Mouse (Mus musculus) forebrain, embryonic 15.5 days (tissue): ENCODE measurements around the gene Dusp1. TPM values are rescaled to one million over a fixed set of nuclear protein-coding genes. Genes with fewer than 3 reads are reported as not detected.
A peak's percentile ranks its signal among the peaks of the same experiment; 100 is the strongest.

Experiments
- ATAC-seq: fragments of 200-750 bp; cut with Nextera tagmentation; replicated peaks from 2 replicates; pipeline ENCODE4 v1.8.0; 2017; ENCODE audit warnings: mild to moderate bottlenecking, moderate TSS enrichment, moderate library complexity
- H3K27ac ChIP-seq: fragments of 300-500 bp; sonication (generic); replicated peaks from 2 replicates; pipeline ENCODE4 v1.5.1; 2015; ENCODE audit warnings: mild to moderate bottlenecking, inconsistent platforms
- H3K27me3 ChIP-seq: fragments of 300-500 bp; sonication (generic); 2 replicates; pipeline ENCODE4 v1.6.1; 2015; ENCODE audit warnings: inconsistent platforms
- H3K36me3 ChIP-seq: fragments of 300-500 bp; sonication (generic); 2 replicates; pipeline ENCODE4 v1.6.1; 2015; ENCODE audit warnings: mild to moderate bottlenecking, inconsistent platforms
- H3K4me1 ChIP-seq: fragments of 300-500 bp; sonication (generic); 2 replicates; pipeline ENCODE4 v1.6.1; 2015; ENCODE audit warnings: inconsistent platforms
- H3K4me2 ChIP-seq: fragments of 300-500 bp; sonication (generic); replicated peaks from 2 replicates; pipeline ENCODE4 v1.6.1; 2015; ENCODE audit warnings: mild to moderate bottlenecking, inconsistent platforms
- H3K4me3 ChIP-seq: fragments of 300-500 bp; sonication (generic); 2 replicates; pipeline ENCODE4 v1.5.1; 2015; ENCODE audit warnings: mild to moderate bottlenecking, inconsistent platforms
- H3K9ac ChIP-seq: fragments of 300-500 bp; sonication (generic); replicated peaks from 2 replicates; pipeline ENCODE4 v1.6.1; 2015; ENCODE audit warnings: mild to moderate bottlenecking, inconsistent platforms
- H3K9me3 ChIP-seq: fragments of 300-500 bp; sonication (generic); 2 replicates; pipeline ENCODE4 v1.6.1; 2016; ENCODE audit warnings: inconsistent platforms
- WGBS: fragments of 180-500 bp; shearing (Covaris S2); methylation state at CpG from one replicate; pipeline ENCODE4 v1.1.7; 2015; ENCODE audit warnings: mixed read lengths; 5-methylcytosine and 5-hydroxymethylcytosine counted together
- polyA plus RNA-seq: library from polyadenylated mRNA; unstranded; fragments of >200 nt; fragmentation: Nextera tagmentation; extraction: Ambion mirVana; gene quantifications from 2 replicates; pipeline ENCODE4 v1.2.1, GENCODE M21; 2015

Dusp1 gene
- polyA plus RNA-seq, 1 experiment from 2014 or later, result 46.3 TPM

- no peak overlapping the region for H3K27ac ChIP-seq
- H3K4me3 ChIP-seq, result no peak overlapping the region
- no peak overlapping the region for H3K4me2 ChIP-seq
- no peak for ATAC-seq
- peaks cover 19% of the 10 kb centered on the region for H3K4me1 ChIP-seq
- H3K9ac ChIP-seq, result no peak overlapping the region
- H3K27me3 ChIP-seq, result no peaks in the 10 kb centered on the region
- no peaks in the 10 kb centered on the region for H3K9me3 ChIP-seq
- 98% methylated on average over 9 of the region's 9 CpGs for WGBS
- H3K36me3 ChIP-seq, result no peaks in the 10 kb centered on the region
These were observed 21.1 kb upstream of the Dusp1 start for GRCm38 (mm10) chr17:26583056-26583455.

DNA sequence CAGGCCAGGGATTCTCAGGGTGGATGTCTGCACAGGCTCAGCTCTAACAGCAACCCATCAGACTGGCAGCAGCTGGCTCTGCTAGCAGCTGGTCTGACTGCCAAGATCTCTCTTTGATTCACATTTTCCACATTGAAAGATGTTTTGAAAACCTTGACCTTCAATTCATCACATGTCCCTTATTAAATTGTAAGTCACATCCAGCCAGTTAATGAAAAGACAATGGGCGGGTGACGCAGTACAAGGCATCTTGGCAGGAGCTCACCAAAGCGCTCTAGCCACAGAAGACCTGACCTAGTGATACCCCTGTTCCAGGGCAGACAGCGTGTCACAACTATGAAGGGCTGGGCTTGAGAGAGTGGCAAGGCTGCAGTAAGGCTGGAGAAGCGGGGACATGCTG is 20.4 kb upstream of the Dusp1 start:
- ATAC-seq, result no peak
- Histone ChIP-seq H3K4me2 (no peak overlapping the region), H3K27me3 (no peaks in the 10 kb centered on the region), H3K36me3 (0 out of 2 replicates have a peak, but pooled peaks cover 3% of the 10 kb centered on the region), H3K9me3 (no peaks in the 10 kb centered on the region), H3K27ac (no peak overlapping the region; the same call in 1 of the 2 replicates), H3K4me1 (peaks cover 19% of the 10 kb centered on the region), H3K9ac (no peak overlapping the region), H3K4me3 (no peak overlapping the region)
- 74% methylated on average over 5 of the region's 5 CpGs for WGBS

DNA sequence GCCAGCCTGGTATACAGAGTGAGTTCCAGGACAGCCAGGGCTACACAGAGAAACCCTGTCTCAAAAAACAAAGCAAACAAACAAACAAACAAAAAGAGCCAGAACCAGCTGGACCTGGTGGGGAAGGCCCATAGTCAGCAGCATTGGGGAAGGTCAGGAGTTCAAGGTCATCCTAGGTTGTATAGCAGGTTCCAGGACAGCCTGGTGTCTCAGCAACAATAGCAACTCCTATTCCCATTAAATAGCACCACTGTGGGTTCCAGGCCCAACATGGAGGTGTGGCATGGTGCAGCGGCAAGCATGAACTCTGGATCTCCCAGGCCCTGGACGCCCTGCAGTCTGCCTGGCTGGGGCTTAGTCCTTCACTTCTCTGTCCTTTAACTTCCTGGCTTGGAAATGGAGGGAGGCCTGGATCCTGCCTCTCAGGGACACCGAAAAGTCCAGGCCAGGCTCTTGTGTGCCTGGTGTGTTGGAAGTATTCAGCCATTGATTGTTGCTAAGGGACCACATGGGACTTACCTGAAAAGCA is 19.0 kb upstream of the Dusp1 start:
- WGBS, result 95% methylated on average over 3 of the region's 3 CpGs
- Histone ChIP-seq H3K27me3 (no peaks in the 10 kb centered on the region), H3K9me3 (no peaks in the 10 kb centered on the region), H3K4me2 (no peak overlapping the region), H3K36me3 (0 out of 2 replicates have a peak, but pooled peaks cover 3% of the 10 kb centered on the region), H3K4me1 (peaks cover 23% of the 10 kb centered on the region), H3K27ac (no peak overlapping the region), H3K4me3 (no peak overlapping the region), H3K9ac (no peak overlapping the region)
- no peak for ATAC-seq

GRCm38 (mm10) chr17:26579396-26579795 is 17.5 kb upstream of the Dusp1 start:
- no peaks in the 10 kb centered on the region for H3K27me3 ChIP-seq
- no peak overlapping the region for H3K27ac ChIP-seq
- peaks cover 27% of the 10 kb centered on the region for H3K4me1 ChIP-seq
- no peaks in the 10 kb centered on the region for H3K9me3 ChIP-seq
- no peak overlapping the region for H3K4me3 ChIP-seq
- ATAC-seq, result no peak
- H3K9ac ChIP-seq, result no peak overlapping the region
- whole genome bisulfite sequencing, result 95% methylated on average over 6 of the region's 6 CpGs
- H3K4me2 ChIP-seq, result no peak overlapping the region
- 0 out of 2 replicates have a peak, but pooled peaks cover 3% of the 10 kb centered on the region for H3K36me3 ChIP-seq

DNA sequence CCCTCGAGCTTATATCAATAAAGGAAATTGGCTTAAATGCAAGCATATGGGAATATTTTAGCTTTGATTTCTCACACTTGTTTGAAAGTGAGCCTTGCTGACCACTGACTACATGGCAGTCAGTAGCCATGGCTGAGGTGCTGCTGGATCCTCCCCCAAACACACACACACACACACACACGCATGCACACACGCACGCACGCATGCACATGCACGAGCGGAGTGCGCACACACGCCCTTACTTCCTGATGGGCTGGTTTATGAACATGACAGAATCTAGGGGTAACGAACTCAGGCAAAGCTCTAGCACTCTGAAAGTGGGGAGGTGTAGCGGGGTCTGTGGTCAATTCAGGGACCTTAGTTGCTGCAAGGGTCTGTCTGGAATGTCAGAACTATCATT is 16.8 kb upstream of the Dusp1 start:
- H3K36me3 ChIP-seq, result 0 out of 2 replicates have a peak, but pooled peaks cover 3% of the 10 kb centered on the region
- ATAC-seq, result no peak
- peaks cover 24% of the 10 kb centered on the region for H3K4me1 ChIP-seq
- no peak overlapping the region for H3K9ac ChIP-seq
- WGBS, result 95% methylated on average over 11 of the region's 11 CpGs
- no peak overlapping the region for H3K27ac ChIP-seq
- no peak overlapping the region for H3K4me3 ChIP-seq
- no peaks in the 10 kb centered on the region for H3K9me3 ChIP-seq
- no peaks in the 10 kb centered on the region for H3K27me3 ChIP-seq
- H3K4me2 ChIP-seq, result no peak overlapping the region

GRCm38 (mm10) chr17:26578162-26578561 is 16.2 kb upstream of the Dusp1 start:
- Histone ChIP-seq H3K9ac (no peak overlapping the region), H3K4me3 (no peak overlapping the region), H3K9me3 (no peaks in the 10 kb centered on the region), H3K4me2 (no peak overlapping the region), H3K4me1 (peaks cover 25% of the 10 kb centered on the region), H3K36me3 (0 out of 2 replicates have a peak, but pooled peaks cover 3% of the 10 kb centered on the region), H3K27me3 (no peaks in the 10 kb centered on the region), H3K27ac (no peak overlapping the region)
- 90% methylated on average over 7 of the region's 7 CpGs for WGBS
- ATAC-seq, result no peak

- H3K36me3 ChIP-seq, result peaks cover 3% of the 10 kb centered on the region; the same call in 1 of the 2 replicates
- no peak for ATAC-seq
- no peak overlapping the region for H3K9ac ChIP-seq
- peaks cover 27% of the 10 kb centered on the region for H3K4me1 ChIP-seq
- no peak overlapping the region for H3K4me2 ChIP-seq
- 83% methylated on average over 11 of the region's 11 CpGs for WGBS
- H3K4me3 ChIP-seq, result no peak overlapping the region
- H3K27me3 ChIP-seq, result no peaks in the 10 kb centered on the region
- no peak overlapping the region for H3K27ac ChIP-seq
- no peaks in the 10 kb centered on the region for H3K9me3 ChIP-seq
These were observed 15.4 kb upstream of the Dusp1 start for GRCm38 (mm10) chr17:26577309-26577708.

DNA sequence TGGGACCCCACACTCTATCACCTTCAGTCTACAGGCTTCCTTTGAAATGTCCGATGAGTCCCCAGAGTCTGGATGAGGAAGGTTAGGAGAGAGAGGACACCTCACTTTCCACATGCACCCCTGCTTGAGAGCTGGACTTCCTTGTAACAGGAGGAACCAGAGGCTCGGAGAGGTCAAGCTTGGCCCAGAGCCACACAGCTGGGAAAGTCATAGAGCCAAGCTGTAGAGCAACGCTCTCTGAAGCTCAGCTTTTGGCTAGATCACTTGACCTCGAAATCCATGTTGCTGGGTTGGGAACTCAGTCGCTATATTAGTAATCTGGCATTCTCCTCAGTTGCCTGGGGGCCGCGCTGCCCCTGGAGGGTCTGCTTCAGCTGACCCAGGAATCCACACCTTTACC is 14.9 kb upstream of the Dusp1 start:
- 92% methylated on average over 7 of the region's 7 CpGs for WGBS
- no peak for ATAC-seq

DNA sequence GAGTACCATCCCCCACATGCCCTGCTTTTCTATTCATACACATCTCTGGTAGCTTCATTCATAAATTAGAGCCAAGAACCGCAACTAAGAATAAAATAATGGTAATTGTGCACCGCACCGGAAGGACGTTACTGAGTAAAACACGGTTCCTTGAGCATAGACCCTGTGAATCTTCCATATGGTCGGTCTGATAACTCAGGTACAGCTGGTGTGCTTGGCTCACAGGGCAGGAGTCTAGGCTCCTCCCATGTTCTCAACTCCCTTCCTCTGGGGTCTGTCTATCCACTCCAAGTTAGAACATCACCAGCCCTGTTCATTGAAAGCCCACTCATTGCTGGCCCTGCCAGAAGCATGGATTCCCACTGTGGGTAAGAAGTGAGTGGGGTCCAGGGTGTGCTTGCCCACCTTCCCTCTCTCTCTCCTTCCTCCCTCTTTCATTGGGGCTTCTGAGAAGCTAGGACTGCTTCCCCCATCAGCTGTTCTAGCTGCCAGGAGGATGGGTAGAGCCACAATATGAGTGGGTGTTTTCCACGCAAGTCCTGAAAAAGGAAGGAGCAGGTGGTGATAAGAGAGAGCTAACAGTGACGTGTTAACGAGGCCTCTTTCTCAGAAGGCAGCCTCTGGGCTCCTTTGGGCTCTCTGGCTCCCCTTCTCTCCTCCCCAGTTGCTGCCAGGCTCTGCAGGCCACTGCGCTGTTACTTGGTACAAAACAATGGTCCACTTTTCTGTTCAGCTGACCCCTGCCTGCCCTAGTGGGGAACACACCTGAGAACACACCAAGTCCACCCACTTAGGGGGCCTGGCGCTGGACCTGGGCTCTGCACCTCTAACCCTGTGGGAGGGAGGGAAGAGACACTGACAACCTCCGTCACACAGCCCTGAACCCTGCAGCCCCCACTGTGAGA is 14.1 kb upstream of the Dusp1 start:
- peaks cover 20% of the 10 kb centered on the region; the same call in 1 of the 2 replicates for H3K4me1 ChIP-seq
- H3K4me2 ChIP-seq, result no peak overlapping the region
- WGBS, result 69% methylated on average over 12 of the region's 12 CpGs
- 0 out of 2 replicates have a peak overlapping the region, but pooled peaks have one; percentile 3 for H3K27ac ChIP-seq
- no peaks in the 10 kb centered on the region for H3K9me3 ChIP-seq
- no peak for ATAC-seq
- no peaks in the 10 kb centered on the region for H3K27me3 ChIP-seq
- H3K36me3 ChIP-seq, result peaks cover 3% of the 10 kb centered on the region; the same call in 1 of the 2 replicates
- no peak overlapping the region for H3K4me3 ChIP-seq
- H3K9ac ChIP-seq, result no peak overlapping the region

More for the DNA sequence above, 14.9 kb upstream of the Dusp1 start:
- no peak overlapping the region for H3K9ac ChIP-seq
- peaks cover 24% of the 10 kb centered on the region for H3K4me1 ChIP-seq
- no peaks in the 10 kb centered on the region for H3K27me3 ChIP-seq
- H3K36me3 ChIP-seq, result peaks cover 3% of the 10 kb centered on the region; the same call in 1 of the 2 replicates
- no peaks in the 10 kb centered on the region for H3K9me3 ChIP-seq
- H3K27ac ChIP-seq, result no peak overlapping the region
- no peak overlapping the region for H3K4me3 ChIP-seq
- no peak overlapping the region for H3K4me2 ChIP-seq

DNA sequence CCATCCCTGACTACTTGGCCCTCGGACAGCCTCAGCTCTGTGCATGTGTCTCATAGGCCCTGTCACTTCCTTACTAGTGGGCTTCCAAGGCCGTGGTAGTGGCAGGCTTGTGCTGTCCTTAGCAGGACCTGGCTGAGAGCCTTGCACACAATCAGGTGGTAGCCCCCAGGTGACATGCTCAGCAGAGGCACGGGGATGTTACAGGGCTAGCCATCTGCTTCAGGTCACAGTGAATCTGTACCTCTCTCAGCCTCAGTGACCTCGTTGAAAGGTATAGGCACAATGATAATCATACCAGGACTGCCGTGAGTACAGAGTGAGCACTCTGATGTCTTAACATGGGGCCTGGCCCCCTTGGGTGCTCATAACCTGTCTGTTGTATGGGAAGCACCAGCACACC is 12.8 kb upstream of the Dusp1 start:
- H3K27me3 ChIP-seq, result no peaks in the 10 kb centered on the region
- no peak overlapping the region for H3K27ac ChIP-seq
- no peak overlapping the region for H3K4me2 ChIP-seq
- WGBS, result 89% methylated on average over 5 of the region's 5 CpGs
- peaks cover 3% of the 10 kb centered on the region; the same call in 1 of the 2 replicates for H3K36me3 ChIP-seq
- H3K9me3 ChIP-seq, result no peaks in the 10 kb centered on the region
- H3K4me1 ChIP-seq, result peaks cover 20% of the 10 kb centered on the region; the same call in 1 of the 2 replicates
- ATAC-seq, result no peak
- H3K4me3 ChIP-seq, result no peak overlapping the region
- H3K9ac ChIP-seq, result no peak overlapping the region

DNA sequence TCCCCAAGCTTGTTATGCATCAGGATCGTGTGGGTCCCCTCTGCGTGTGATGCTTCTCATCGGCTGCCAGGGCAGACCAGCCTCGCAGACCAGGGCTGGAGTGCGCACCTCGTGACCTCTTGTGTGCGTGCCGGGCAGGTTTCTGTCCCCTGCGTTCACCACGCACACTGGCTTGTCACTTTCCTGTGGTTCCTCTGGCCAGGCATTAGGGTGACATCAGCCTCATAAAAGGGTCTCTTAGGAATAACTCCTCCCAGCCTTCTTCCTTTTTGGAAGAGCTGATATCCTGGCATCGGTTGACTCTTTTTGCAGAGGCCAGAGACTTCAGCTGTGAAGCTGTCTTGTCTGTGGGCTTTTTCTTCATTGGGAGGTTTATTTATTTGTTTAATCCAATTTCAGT is 12.2 kb upstream of the Dusp1 start:
- WGBS, result 92% methylated on average over 11 of the region's 11 CpGs
- H3K4me3 ChIP-seq, result no peak overlapping the region
- H3K9me3 ChIP-seq, result no peaks in the 10 kb centered on the region
- H3K27ac ChIP-seq, result no peak overlapping the region
- H3K4me2 ChIP-seq, result no peak overlapping the region
- H3K36me3 ChIP-seq, result peaks cover 5% of the 10 kb centered on the region; the same call in 1 of the 2 replicates
- H3K27me3 ChIP-seq, result no peaks in the 10 kb centered on the region
- no peak for ATAC-seq
- no peak overlapping the region for H3K9ac ChIP-seq
- peaks cover 20% of the 10 kb centered on the region; the same call in 1 of the 2 replicates for H3K4me1 ChIP-seq

GRCm38 (mm10) chr17:26572265-26572664 is 10.3 kb upstream of the Dusp1 start:
- peaks cover 20% of the 10 kb centered on the region; the same call in 1 of the 2 replicates for H3K4me1 ChIP-seq
- no peak overlapping the region for H3K27ac ChIP-seq
- no peaks in the 10 kb centered on the region for H3K27me3 ChIP-seq
- H3K4me3 ChIP-seq, result no peak overlapping the region
- ATAC-seq, result no peak
- WGBS, result 92% methylated on average over 11 of the region's 11 CpGs
- H3K36me3 ChIP-seq, result peaks cover 16% of the 10 kb centered on the region
- no peaks in the 10 kb centered on the region for H3K9me3 ChIP-seq
- H3K9ac ChIP-seq, result no peak overlapping the region
- H3K4me2 ChIP-seq, result no peak overlapping the region
